Mouse (Mus musculus): Measurements from ENCODE around the gene Hmbs. TPM values are rescaled to one million over a fixed set of nuclear protein-coding genes. Genes with fewer than 3 reads are reported as not detected.

Hmbs gene
- 258 and 291 TPM in 2 replicates for polyA plus RNA-seq (2014; fragmentation: Nextera tagmentation; extraction: Ambion mirVana)

DNA sequence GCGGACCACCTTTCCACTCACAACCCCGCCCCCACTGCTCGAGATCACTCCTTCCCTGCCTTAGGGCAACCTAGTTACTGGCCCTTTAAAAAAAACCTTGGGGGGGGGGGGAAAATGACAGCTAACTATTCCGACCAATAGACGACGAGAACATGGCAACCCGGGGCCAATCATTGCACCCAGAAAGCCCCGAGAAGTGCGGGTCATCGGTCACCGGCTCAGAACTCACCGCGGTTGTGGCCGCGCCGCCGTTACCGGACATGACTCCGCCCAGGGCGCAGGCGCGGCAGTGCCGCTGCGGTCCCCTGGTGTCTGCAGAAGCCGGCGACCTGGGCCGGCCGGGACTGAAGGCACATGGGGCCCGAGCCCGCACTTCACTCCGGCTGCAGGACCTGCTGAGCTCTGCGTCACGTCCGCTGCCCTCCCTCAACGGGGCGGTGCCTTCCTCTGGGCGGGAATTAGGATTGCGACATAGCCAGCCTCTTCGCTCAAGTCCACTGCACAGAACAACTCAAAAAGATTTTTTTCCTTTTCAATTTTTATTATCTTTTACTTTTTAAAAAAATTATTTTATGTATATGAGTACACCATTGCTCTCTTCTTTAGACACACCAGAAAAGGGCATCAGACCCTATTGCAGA lies at the start of gene Hmbs:
TSS of gene Hmbs (minus strand) at position 448 of the 641 bp plus-strand sequence.
- Histone ChIP-seq H3K36me3 (ENCODE audit: control insufficient read depth, insufficient read depth, low read length) (peaks cover 18% of the 10 kb centered on the region), H3K9me3 (replicated peaks; ENCODE audit: control insufficient read depth, low read length) (no peaks in the 10 kb centered on the region), H3K9ac (ENCODE audit: low read depth, low read length) (peak within 1 kb of the TSS; percentile 94), H3K4me2 (peak within 1 kb of the TSS; percentile 63), H3K4me1 (ENCODE audit: control insufficient read depth, insufficient read depth, low read length) (peaks cover 16% of the 10 kb centered on the region), H3K27ac (ENCODE audit: low read depth, low read length) (peak within 1 kb of the TSS; percentile 100), H3K27me3 (ENCODE audit: control insufficient read depth, insufficient read depth, low read length) (no peaks in the 10 kb centered on the region), H3K4me3 (ENCODE audit: low read depth, low read length) (peak within 1 kb of the TSS; percentile 84)
- WGBS (ENCODE audit: insufficient replicate concordance): under 1% methylated on average over 39 of the region's 39 CpGs
- ATAC-seq (replicated peaks; ENCODE audit: insufficient number of reproducible peaks, low FRiP score, low TSS enrichment): peak; percentile 90

DNA sequence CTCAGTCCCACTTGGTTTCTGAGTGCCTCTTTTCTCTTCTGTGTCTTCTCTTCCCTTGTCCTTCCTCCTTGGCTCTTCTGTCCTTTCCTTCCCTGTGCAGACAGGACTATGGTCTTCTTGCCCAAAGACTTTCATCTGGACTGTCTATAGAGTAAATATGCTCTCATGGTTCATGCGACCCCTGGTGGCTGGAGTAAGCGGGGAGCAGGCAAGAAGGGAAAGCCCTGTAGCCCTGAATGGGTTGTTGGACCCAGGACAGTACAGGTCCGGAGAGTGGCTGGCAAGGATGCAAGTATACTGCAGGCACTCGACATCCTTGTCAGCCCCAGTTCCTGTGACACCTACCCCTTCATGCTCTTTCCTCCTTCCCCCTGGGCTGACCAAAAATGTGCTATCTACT lies 47.4 kb upstream of the Hmbs start:
- H3K4me3 ChIP-seq (ENCODE audit: low read depth, low read length): no peak overlapping the region
- H3K27ac ChIP-seq (ENCODE audit: low read depth, low read length): no peak overlapping the region
- no peaks in the 10 kb centered on the region for H3K4me1 ChIP-seq (ENCODE audit: control insufficient read depth, insufficient read depth, low read length)
- H3K4me2 ChIP-seq: no peak overlapping the region
- ATAC-seq (replicated peaks; ENCODE audit: insufficient number of reproducible peaks, low FRiP score, low TSS enrichment): no peak; the same call in 1 of the 2 replicates
- no peak overlapping the region for H3K9ac ChIP-seq (ENCODE audit: low read depth, low read length)
- H3K36me3 ChIP-seq (ENCODE audit: control insufficient read depth, insufficient read depth, low read length): peaks cover 33% of the 10 kb centered on the region
- WGBS (ENCODE audit: insufficient replicate concordance): 47% methylated on average over 4 of the region's 4 CpGs
- no peaks in the 10 kb centered on the region for H3K27me3 ChIP-seq (ENCODE audit: control insufficient read depth, insufficient read depth, low read length)
- H3K9me3 ChIP-seq (replicated peaks; ENCODE audit: control insufficient read depth, low read length): no peaks in the 10 kb centered on the region

DNA sequence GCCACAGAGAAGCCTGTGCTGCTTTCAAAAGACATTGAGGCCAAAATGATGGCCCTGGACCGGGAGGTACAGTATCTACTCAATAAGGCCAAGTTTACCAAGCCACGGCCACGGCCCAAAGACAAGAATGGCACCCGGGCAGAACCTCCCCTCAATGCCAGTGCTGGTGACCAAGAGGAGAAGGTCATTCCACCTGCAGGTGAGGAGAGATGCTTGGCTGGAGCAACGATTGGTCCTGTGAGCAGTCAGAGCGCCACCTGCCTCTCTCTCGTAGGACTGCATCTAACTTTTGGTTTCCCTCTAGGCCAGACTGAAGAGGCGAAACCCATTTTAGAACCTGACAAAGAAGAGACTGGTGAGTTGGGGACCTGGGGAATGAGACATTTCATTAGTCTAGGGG lies 45.2 kb upstream of the Hmbs start:
- Histone ChIP-seq H3K9ac (ENCODE audit: low read depth, low read length) (no peak overlapping the region), H3K4me1 (ENCODE audit: control insufficient read depth, insufficient read depth, low read length) (no peaks in the 10 kb centered on the region), H3K4me2 (no peak overlapping the region), H3K27me3 (ENCODE audit: control insufficient read depth, insufficient read depth, low read length) (no peaks in the 10 kb centered on the region), H3K4me3 (ENCODE audit: low read depth, low read length) (no peak overlapping the region), H3K36me3 (ENCODE audit: control insufficient read depth, insufficient read depth, low read length) (peaks cover 52% of the 10 kb centered on the region), H3K9me3 (replicated peaks; ENCODE audit: control insufficient read depth, low read length) (no peaks in the 10 kb centered on the region), H3K27ac (ENCODE audit: low read depth, low read length) (no peak overlapping the region)
- no peak for ATAC-seq (replicated peaks; ENCODE audit: insufficient number of reproducible peaks, low FRiP score, low TSS enrichment)
- 62% methylated on average over 8 of the region's 8 CpGs for WGBS (ENCODE audit: insufficient replicate concordance)

DNA sequence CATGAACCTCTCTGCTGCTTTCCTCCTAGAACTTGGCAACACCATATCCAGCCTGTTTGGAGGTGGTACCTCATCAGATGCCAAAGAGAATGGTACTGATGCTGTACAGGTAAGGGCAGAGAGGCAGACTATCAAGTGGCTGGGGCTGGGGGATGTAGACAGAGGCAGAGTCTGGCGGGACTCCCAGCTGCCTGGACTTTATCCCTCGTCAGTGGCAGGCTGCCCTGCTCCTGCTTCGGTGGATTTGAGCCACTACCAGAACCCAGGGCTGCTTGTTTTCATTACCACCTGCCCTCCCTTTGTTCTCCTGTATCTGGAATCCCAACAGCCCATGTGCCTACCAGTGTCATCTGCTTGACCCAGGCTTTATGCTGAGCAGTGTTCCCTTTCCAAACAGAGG lies 43.2 kb upstream of the Hmbs start:
- Histone ChIP-seq H3K27ac (ENCODE audit: low read depth, low read length) (no peak overlapping the region), H3K27me3 (ENCODE audit: control insufficient read depth, insufficient read depth, low read length) (no peaks in the 10 kb centered on the region), H3K4me3 (ENCODE audit: low read depth, low read length) (no peak overlapping the region), H3K4me1 (ENCODE audit: control insufficient read depth, insufficient read depth, low read length) (no peaks in the 10 kb centered on the region), H3K36me3 (ENCODE audit: control insufficient read depth, insufficient read depth, low read length) (peaks cover 63% of the 10 kb centered on the region), H3K9ac (ENCODE audit: low read depth, low read length) (no peak overlapping the region), H3K9me3 (replicated peaks; ENCODE audit: control insufficient read depth, low read length) (no peaks in the 10 kb centered on the region), H3K4me2 (no peak overlapping the region)
- no peak for ATAC-seq (replicated peaks; ENCODE audit: insufficient number of reproducible peaks, low FRiP score, low TSS enrichment)
- WGBS (ENCODE audit: insufficient replicate concordance): 75% methylated on average over 3 of the region's 3 CpGs

DNA sequence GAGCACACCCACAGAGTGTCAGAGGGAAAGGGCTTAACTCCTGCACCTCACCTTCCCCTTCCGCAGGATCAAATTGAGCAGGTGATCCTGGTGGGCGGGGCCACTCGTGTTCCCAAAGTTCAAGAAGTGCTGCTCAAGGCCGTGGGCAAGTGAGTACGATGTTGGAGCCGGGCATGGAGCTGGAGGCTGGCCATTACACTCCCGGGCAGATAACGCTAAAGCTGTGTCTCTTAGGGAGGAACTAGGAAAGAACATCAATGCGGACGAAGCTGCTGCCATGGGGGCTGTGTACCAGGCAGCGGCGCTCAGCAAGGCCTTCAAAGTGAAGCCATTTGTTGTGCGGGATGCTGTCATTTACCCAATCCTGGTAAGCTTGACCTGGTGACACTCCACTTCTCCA lies 40.6 kb upstream of the Hmbs start:
- no peak for ATAC-seq (replicated peaks; ENCODE audit: insufficient number of reproducible peaks, low FRiP score, low TSS enrichment)
- no peak overlapping the region for H3K27ac ChIP-seq (ENCODE audit: low read depth, low read length)
- H3K4me3 ChIP-seq (ENCODE audit: low read depth, low read length): no peak overlapping the region
- WGBS (ENCODE audit: insufficient replicate concordance): 89% methylated on average over 13 of the region's 13 CpGs
- H3K9ac ChIP-seq (ENCODE audit: low read depth, low read length): no peak overlapping the region
- H3K36me3 ChIP-seq (ENCODE audit: control insufficient read depth, insufficient read depth, low read length): peaks cover 63% of the 10 kb centered on the region
- no peaks in the 10 kb centered on the region for H3K27me3 ChIP-seq (ENCODE audit: control insufficient read depth, insufficient read depth, low read length)
- peaks cover 9% of the 10 kb centered on the region for H3K4me1 ChIP-seq (ENCODE audit: control insufficient read depth, insufficient read depth, low read length)
- H3K4me2 ChIP-seq: no peak overlapping the region
- no peaks in the 10 kb centered on the region for H3K9me3 ChIP-seq (replicated peaks; ENCODE audit: control insufficient read depth, low read length)

DNA sequence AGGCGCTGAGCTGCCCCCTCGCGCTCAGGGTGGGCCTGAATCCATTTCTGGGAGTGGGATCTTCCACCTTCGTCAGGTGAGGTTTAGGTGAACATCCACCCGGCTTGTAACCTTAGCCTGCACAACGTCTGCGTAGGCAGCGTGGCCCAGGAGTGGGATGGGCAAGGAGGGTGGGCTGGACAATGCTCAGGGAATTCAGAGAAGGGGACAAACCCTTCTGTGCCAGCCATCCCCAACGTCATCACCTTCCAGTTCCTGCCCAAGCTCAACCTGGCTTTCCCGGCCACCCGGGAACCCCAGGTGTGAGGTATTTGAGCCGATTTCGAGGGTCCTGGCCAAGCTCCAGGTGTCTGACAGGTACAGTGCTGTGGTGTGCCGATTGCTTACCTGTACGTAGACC lies 35.8 kb upstream of the Hmbs start:
- 5% methylated on average over 15 of the region's 15 CpGs for WGBS (ENCODE audit: insufficient replicate concordance)
- peaks cover 23% of the 10 kb centered on the region for H3K36me3 ChIP-seq (ENCODE audit: control insufficient read depth, insufficient read depth, low read length)
- H3K4me1 ChIP-seq (ENCODE audit: control insufficient read depth, insufficient read depth, low read length): peaks cover 14% of the 10 kb centered on the region
- no peak; the same call in 1 of the 2 replicates for ATAC-seq (replicated peaks; ENCODE audit: insufficient number of reproducible peaks, low FRiP score, low TSS enrichment)
- no peaks in the 10 kb centered on the region for H3K27me3 ChIP-seq (ENCODE audit: control insufficient read depth, insufficient read depth, low read length)
- no peaks in the 10 kb centered on the region for H3K9me3 ChIP-seq (replicated peaks; ENCODE audit: control insufficient read depth, low read length)
- peak overlapping the region; percentile 95 for H3K9ac ChIP-seq (ENCODE audit: low read depth, low read length)
- peak overlapping the region; percentile 83 for H3K27ac ChIP-seq (ENCODE audit: low read depth, low read length)
- H3K4me3 ChIP-seq (ENCODE audit: low read depth, low read length): peak overlapping the region; percentile 89
- H3K4me2 ChIP-seq: peak overlapping the region; percentile 72

DNA sequence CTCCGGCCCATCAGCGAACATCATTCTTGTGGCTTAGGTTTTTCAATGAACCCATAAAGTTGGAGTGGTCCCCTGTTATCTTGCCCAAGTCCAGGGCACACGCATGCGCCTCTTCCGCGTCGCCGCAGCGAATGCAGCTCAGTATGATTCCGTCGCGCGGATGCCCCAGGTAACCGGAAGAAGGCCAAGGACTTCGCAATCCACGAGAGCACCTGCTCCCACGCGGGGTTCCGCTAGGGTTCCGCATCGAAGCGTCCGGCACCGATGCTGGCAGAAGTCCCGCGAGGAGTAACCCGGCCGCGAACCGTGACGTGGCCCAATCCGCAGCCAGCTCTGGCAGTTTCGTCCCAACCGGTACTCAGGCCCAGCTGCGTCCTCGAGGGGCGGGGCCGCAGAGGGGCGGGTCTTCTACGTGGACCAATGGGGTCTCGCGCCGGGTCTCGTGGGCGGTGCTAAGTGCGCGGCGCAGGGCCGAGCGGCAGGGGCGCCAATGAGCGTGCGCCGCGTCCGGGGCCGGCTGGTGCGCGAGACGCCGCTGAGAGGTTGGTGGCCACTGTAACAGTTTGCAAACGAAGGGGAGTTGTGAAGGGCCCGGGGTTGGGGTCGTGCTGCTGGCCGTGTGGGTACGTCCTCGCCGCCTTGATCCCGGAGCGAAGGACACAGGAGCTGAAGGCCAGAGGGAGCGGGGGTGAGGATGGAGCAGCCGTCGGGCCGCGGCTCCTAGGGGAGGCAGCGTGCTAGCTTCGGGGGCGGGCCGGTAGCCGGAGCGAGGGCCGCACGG lies 35.2 kb upstream of the Hmbs start, which contains the start of gene Hyou1:
TSS of gene Hyou1 (plus strand) at position 437 of the 781 bp plus-strand sequence.
- under 1% methylated on average over 83 of the region's 83 CpGs for WGBS (ENCODE audit: insufficient replicate concordance)
- H3K36me3 ChIP-seq (ENCODE audit: control insufficient read depth, insufficient read depth, low read length): peaks cover 17% of the 10 kb centered on the region
- H3K4me2 ChIP-seq: peak within 1 kb of the TSS; percentile 72
- H3K9me3 ChIP-seq (replicated peaks; ENCODE audit: control insufficient read depth, low read length): no peaks in the 10 kb centered on the region
- no peaks in the 10 kb centered on the region for H3K27me3 ChIP-seq (ENCODE audit: control insufficient read depth, insufficient read depth, low read length)
- H3K4me1 ChIP-seq (ENCODE audit: control insufficient read depth, insufficient read depth, low read length): peaks cover 14% of the 10 kb centered on the region
- H3K4me3 ChIP-seq (ENCODE audit: low read depth, low read length): peak within 1 kb of the TSS; percentile 89
- H3K9ac ChIP-seq (ENCODE audit: low read depth, low read length): peak within 1 kb of the TSS; percentile 95
- H3K27ac ChIP-seq (ENCODE audit: low read depth, low read length): peak within 1 kb of the TSS; percentile 87
- peak; percentile 98 for ATAC-seq (replicated peaks; ENCODE audit: insufficient number of reproducible peaks, low FRiP score, low TSS enrichment)

DNA sequence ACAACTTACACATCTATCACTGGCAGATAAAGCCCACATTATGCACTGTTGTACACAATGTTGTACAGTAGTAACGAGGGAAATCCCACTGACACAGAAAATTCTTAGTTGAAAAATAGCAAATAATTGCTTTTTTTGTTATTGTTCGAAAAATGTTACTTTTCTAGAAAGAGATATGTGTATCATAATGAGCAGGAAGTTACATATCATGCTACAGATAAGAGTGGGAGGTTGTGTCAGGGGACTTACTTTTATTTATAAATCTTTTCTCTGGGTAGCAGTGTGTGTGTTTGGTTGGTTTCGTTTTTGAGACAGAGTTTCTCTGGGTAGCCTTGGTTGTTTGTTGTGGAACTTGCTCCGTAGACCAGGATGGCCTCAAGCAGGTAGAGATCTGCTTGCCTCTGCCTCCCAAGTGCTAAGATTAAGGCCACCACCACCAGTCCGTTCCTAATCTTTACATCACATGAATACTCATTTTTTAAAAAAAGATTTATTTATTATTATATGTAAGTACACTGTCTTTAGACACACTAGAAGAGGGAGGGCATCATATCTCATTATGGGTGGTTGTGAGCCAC lies 34.2 kb upstream of the Hmbs start:
- H3K4me1 ChIP-seq (ENCODE audit: control insufficient read depth, insufficient read depth, low read length): peaks cover 14% of the 10 kb centered on the region
- peak overlapping the region; percentile 90 for H3K9ac ChIP-seq (ENCODE audit: low read depth, low read length)
- WGBS (ENCODE audit: insufficient replicate concordance): 80% methylated on average over 5 of the region's 5 CpGs

More for the DNA sequence above, 34.2 kb upstream of the Hmbs start:
- no peaks in the 10 kb centered on the region for H3K27me3 ChIP-seq (ENCODE audit: control insufficient read depth, insufficient read depth, low read length)
- no peak for ATAC-seq (replicated peaks; ENCODE audit: insufficient number of reproducible peaks, low FRiP score, low TSS enrichment)
- H3K4me3 ChIP-seq (ENCODE audit: low read depth, low read length): peak overlapping the region; percentile 89
- no peak overlapping the region for H3K27ac ChIP-seq (ENCODE audit: low read depth, low read length)
- H3K36me3 ChIP-seq (ENCODE audit: control insufficient read depth, insufficient read depth, low read length): peaks cover 9% of the 10 kb centered on the region
- H3K9me3 ChIP-seq (replicated peaks; ENCODE audit: control insufficient read depth, low read length): no peaks in the 10 kb centered on the region
- H3K4me2 ChIP-seq: peak overlapping the region; percentile 72
